Mouse (Mus musculus): ENCODE measurements around the gene Nubp1. TPM values are rescaled to one million over a fixed set of nuclear protein-coding genes. Genes with fewer than 3 reads are reported as not detected.
A peak's percentile ranks its signal among the peaks of the same experiment; 100 is the strongest.

Gene Nubp1
- polyA plus RNA-seq, 1 experiment from 2014 or later: 80.5 TPM

GRCm38 (mm10) chr16:10432387-10432786 is 20.6 kb downstream of the Nubp1 start:
- no peak overlapping the region for H3K27ac ChIP-seq (replicated peaks)
- WGBS: 91% methylated on average over 4 of the region's 4 CpGs

GRCm38 (mm10) chr16:10433344-10433743 is 21.6 kb downstream of the Nubp1 start:
- H3K4me3 ChIP-seq: no peak overlapping the region
- 89% methylated on average over 5 of the region's 5 CpGs for WGBS
- no peaks in the 10 kb centered on the region for H3K27me3 ChIP-seq (ENCODE audit: low read depth, poor library complexity, severe bottlenecking)
- H3K36me3 ChIP-seq: peaks cover 12% of the 10 kb centered on the region; the same call in 1 of the 2 replicates
- H3K9me3 ChIP-seq (replicated peaks): no peaks in the 10 kb centered on the region
- no peak for DNase-seq (ENCODE audit: low spot score)
- H3K27ac ChIP-seq (replicated peaks): no peak overlapping the region
- H3K4me1 ChIP-seq: no peaks in the 10 kb centered on the region

More at GRCm38 (mm10) chr16:10432387-10432786, 20.6 kb downstream of the Nubp1 start:
- H3K4me3 ChIP-seq: no peak overlapping the region
- H3K4me1 ChIP-seq: no peaks in the 10 kb centered on the region
- peaks cover 8% of the 10 kb centered on the region for H3K36me3 ChIP-seq
- H3K27me3 ChIP-seq (ENCODE audit: low read depth, poor library complexity, severe bottlenecking): no peaks in the 10 kb centered on the region
- DNase-seq (ENCODE audit: low spot score): no peak
- H3K9me3 ChIP-seq (replicated peaks): no peaks in the 10 kb centered on the region

- H3K27ac ChIP-seq (replicated peaks): no peak overlapping the region
These were observed 24.4 kb downstream of the Nubp1 start for GRCm38 (mm10) chr16:10436166-10436565.

GRCm38 (mm10) chr16:10438055-10438454 is 26.3 kb downstream of the Nubp1 start:
- no peaks in the 10 kb centered on the region for H3K4me1 ChIP-seq
- no peaks in the 10 kb centered on the region for H3K27me3 ChIP-seq (ENCODE audit: low read depth, poor library complexity, severe bottlenecking)
- no peak overlapping the region for H3K4me3 ChIP-seq
- DNase-seq (ENCODE audit: low spot score): no peak
- no peaks in the 10 kb centered on the region for H3K9me3 ChIP-seq (replicated peaks)
- 91% methylated on average over 5 of the region's 5 CpGs for WGBS
- no peak overlapping the region for H3K27ac ChIP-seq (replicated peaks)
- H3K36me3 ChIP-seq: peaks cover 12% of the 10 kb centered on the region; the same call in 1 of the 2 replicates

More at GRCm38 (mm10) chr16:10436166-10436565, 24.4 kb downstream of the Nubp1 start:
- Histone ChIP-seq H3K36me3 (peaks cover 12% of the 10 kb centered on the region; the same call in 1 of the 2 replicates), H3K4me1 (no peaks in the 10 kb centered on the region), H3K27me3 (ENCODE audit: low read depth, poor library complexity, severe bottlenecking) (no peaks in the 10 kb centered on the region), H3K4me3 (no peak overlapping the region), H3K9me3 (replicated peaks) (no peaks in the 10 kb centered on the region)
- DNase-seq (ENCODE audit: low spot score): no peak
- 88% methylated on average over 6 of the region's 6 CpGs for WGBS

- Histone ChIP-seq H3K27ac (replicated peaks) (no peak overlapping the region), H3K27me3 (ENCODE audit: low read depth, poor library complexity, severe bottlenecking) (no peaks in the 10 kb centered on the region), H3K9me3 (replicated peaks) (no peaks in the 10 kb centered on the region), H3K4me1 (peaks cover 8% of the 10 kb centered on the region), H3K36me3 (peaks cover 10% of the 10 kb centered on the region; the same call in 1 of the 2 replicates), H3K4me3 (no peak overlapping the region)
- WGBS: 84% methylated on average over 6 of the region's 6 CpGs
- no peak for DNase-seq (ENCODE audit: low spot score)
These were observed 29.6 kb downstream of the Nubp1 start for GRCm38 (mm10) chr16:10441328-10441727.

GRCm38 (mm10) chr16:10441761-10442160 is 30.0 kb downstream of the Nubp1 start:
- DNase-seq (ENCODE audit: low spot score): no peak
- H3K4me3 ChIP-seq: no peak overlapping the region
- 91% methylated on average over 4 of the region's 4 CpGs for WGBS
- H3K9me3 ChIP-seq (replicated peaks): no peaks in the 10 kb centered on the region
- no peak overlapping the region for H3K27ac ChIP-seq (replicated peaks)
- peaks cover 10% of the 10 kb centered on the region; the same call in 1 of the 2 replicates for H3K36me3 ChIP-seq
- H3K27me3 ChIP-seq (ENCODE audit: low read depth, poor library complexity, severe bottlenecking): no peaks in the 10 kb centered on the region
- H3K4me1 ChIP-seq: peaks cover 12% of the 10 kb centered on the region

GRCm38 (mm10) chr16:10443723-10444122 is 32.0 kb downstream of the Nubp1 start:
- Histone ChIP-seq H3K27ac (replicated peaks) (no peak overlapping the region), H3K4me1 (peaks cover 25% of the 10 kb centered on the region), H3K27me3 (ENCODE audit: low read depth, poor library complexity, severe bottlenecking) (no peaks in the 10 kb centered on the region), H3K9me3 (replicated peaks) (no peaks in the 10 kb centered on the region), H3K36me3 (no peaks in the 10 kb centered on the region), H3K4me3 (no peak overlapping the region)
- no peak for DNase-seq (ENCODE audit: low spot score)

- Histone ChIP-seq H3K27me3 (ENCODE audit: low read depth, poor library complexity, severe bottlenecking) (no peaks in the 10 kb centered on the region), H3K9me3 (replicated peaks) (no peaks in the 10 kb centered on the region), H3K36me3 (no peaks in the 10 kb centered on the region), H3K4me1 (peaks cover 25% of the 10 kb centered on the region), H3K4me3 (peak overlapping the region; percentile 58), H3K27ac (replicated peaks) (peak overlapping the region; percentile 87)
- peak; percentile 28 for DNase-seq (ENCODE audit: low spot score)
- 16% methylated on average over 13 of the region's 13 CpGs for WGBS
These were observed 35.0 kb downstream of the Nubp1 start for GRCm38 (mm10) chr16:10446573-10447263.

- peak within 1 kb of the TSS; percentile 87 for H3K27ac ChIP-seq (replicated peaks)
- peak; percentile 89 for DNase-seq (ENCODE audit: low spot score)
- H3K4me1 ChIP-seq: peaks cover 25% of the 10 kb centered on the region
- peak within 1 kb of the TSS; percentile 58 for H3K4me3 ChIP-seq
- H3K27me3 ChIP-seq (ENCODE audit: low read depth, poor library complexity, severe bottlenecking): no peaks in the 10 kb centered on the region
- 1% methylated on average over 12 of the region's 12 CpGs for WGBS
- no peaks in the 10 kb centered on the region for H3K9me3 ChIP-seq (replicated peaks)
- no peaks in the 10 kb centered on the region for H3K36me3 ChIP-seq
These were observed 35.5 kb downstream of the Nubp1 start, which contains the start of gene Tvp23a for GRCm38 (mm10) chr16:10447264-10447594. TSS of gene Tvp23a (minus strand) at chr16:10447362.

GRCm38 (mm10) chr16:10447781-10448180 is 36.0 kb downstream of the Nubp1 start:
- WGBS: 75% methylated on average over 2 of the region's 2 CpGs
- H3K27ac ChIP-seq (replicated peaks): peak overlapping the region; percentile 87
- no peak for DNase-seq (ENCODE audit: low spot score)

GRCm38 (mm10) chr16:10448931-10449330 is 37.2 kb downstream of the Nubp1 start:
- no peak for DNase-seq (ENCODE audit: low spot score)
- H3K4me3 ChIP-seq: no peak overlapping the region
- H3K27me3 ChIP-seq (ENCODE audit: low read depth, poor library complexity, severe bottlenecking): no peaks in the 10 kb centered on the region
- H3K9me3 ChIP-seq (replicated peaks): no peaks in the 10 kb centered on the region
- WGBS: 85% methylated on average over 9 of the region's 9 CpGs
- no peak overlapping the region for H3K27ac ChIP-seq (replicated peaks)
- H3K36me3 ChIP-seq: no peaks in the 10 kb centered on the region
- H3K4me1 ChIP-seq: peaks cover 25% of the 10 kb centered on the region

More at GRCm38 (mm10) chr16:10447781-10448180, 36.0 kb downstream of the Nubp1 start:
- peak overlapping the region; percentile 58 for H3K4me3 ChIP-seq
- H3K36me3 ChIP-seq: no peaks in the 10 kb centered on the region
- H3K9me3 ChIP-seq (replicated peaks): no peaks in the 10 kb centered on the region
- no peaks in the 10 kb centered on the region for H3K27me3 ChIP-seq (ENCODE audit: low read depth, poor library complexity, severe bottlenecking)
- peaks cover 25% of the 10 kb centered on the region for H3K4me1 ChIP-seq

- H3K4me3 ChIP-seq: no peak overlapping the region
- no peak overlapping the region for H3K27ac ChIP-seq (replicated peaks)
- H3K27me3 ChIP-seq (ENCODE audit: low read depth, poor library complexity, severe bottlenecking): no peaks in the 10 kb centered on the region
- WGBS: 85% methylated on average over 2 of the region's 2 CpGs
- H3K4me1 ChIP-seq: peaks cover 14% of the 10 kb centered on the region
- H3K36me3 ChIP-seq: no peaks in the 10 kb centered on the region
- no peak for DNase-seq (ENCODE audit: low spot score)
- no peaks in the 10 kb centered on the region for H3K9me3 ChIP-seq (replicated peaks)
These were observed 40.2 kb downstream of the Nubp1 start for GRCm38 (mm10) chr16:10451906-10452305.

GRCm38 (mm10) chr16:10452445-10452896 is 40.7 kb downstream of the Nubp1 start:
- 85% methylated on average over 8 of the region's 8 CpGs for WGBS
- Histone ChIP-seq H3K36me3 (no peaks in the 10 kb centered on the region), H3K27me3 (ENCODE audit: low read depth, poor library complexity, severe bottlenecking) (no peaks in the 10 kb centered on the region), H3K4me3 (no peak overlapping the region), H3K4me1 (peaks cover 8% of the 10 kb centered on the region), H3K9me3 (replicated peaks) (no peaks in the 10 kb centered on the region), H3K27ac (replicated peaks) (no peak overlapping the region)
- no peak for DNase-seq (ENCODE audit: low spot score)

Data from midbrain, embryonic 10.5 days (tissue).